Mouse (Mus musculus): Measurements from ENCODE around the gene Galnt15. TPM values are rescaled to one million over a fixed set of nuclear protein-coding genes. Genes with fewer than 3 reads are reported as not detected.
"Not testable (repeated sequence)": the region's sequence is repeated elsewhere in the genome, so short reads cannot be mapped to it uniquely, and the experiment has no call there.

Galnt15 gene
- polyA plus RNA-seq, 1 experiment from 2014 or later, result 0.13 TPM

DNA sequence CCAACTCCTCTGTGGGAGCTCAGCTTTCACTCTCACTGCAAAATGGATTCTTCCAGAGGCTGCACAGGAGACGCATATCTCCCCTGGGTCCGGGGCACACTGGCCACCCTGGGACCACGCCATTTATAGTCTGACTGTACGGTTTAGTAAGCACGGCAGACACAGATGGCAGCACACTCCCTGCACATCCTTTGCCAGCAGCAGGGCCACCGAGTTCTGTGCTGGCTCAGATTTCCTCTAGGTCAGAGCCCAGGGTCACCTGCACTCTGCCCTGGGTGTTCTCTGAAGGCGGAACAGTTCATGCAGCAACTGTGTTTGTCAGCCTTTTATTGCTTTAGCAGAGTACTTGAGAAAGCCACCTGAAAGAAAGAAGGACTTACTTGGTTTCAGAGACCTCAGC, 45.1 kb downstream of the Galnt15 start:
- H3K4me2 ChIP-seq, result no peak overlapping the region
- H3K4me1 ChIP-seq, result no peaks in the 10 kb centered on the region
- no peaks in the 10 kb centered on the region for H3K27me3 ChIP-seq
- no peak overlapping the region for H3K4me3 ChIP-seq
- ATAC-seq (ENCODE audit: insufficient number of reproducible peaks, insufficient read depth, low FRiP score, low TSS enrichment, low read depth), result no peak
- no peak overlapping the region for H3K9ac ChIP-seq
- no peak overlapping the region for H3K27ac ChIP-seq
- H3K36me3 ChIP-seq, result no peaks in the 10 kb centered on the region
- WGBS, result 50% methylated on average over 7 of the region's 7 CpGs
- no peaks in the 10 kb centered on the region for H3K9me3 ChIP-seq

DNA sequence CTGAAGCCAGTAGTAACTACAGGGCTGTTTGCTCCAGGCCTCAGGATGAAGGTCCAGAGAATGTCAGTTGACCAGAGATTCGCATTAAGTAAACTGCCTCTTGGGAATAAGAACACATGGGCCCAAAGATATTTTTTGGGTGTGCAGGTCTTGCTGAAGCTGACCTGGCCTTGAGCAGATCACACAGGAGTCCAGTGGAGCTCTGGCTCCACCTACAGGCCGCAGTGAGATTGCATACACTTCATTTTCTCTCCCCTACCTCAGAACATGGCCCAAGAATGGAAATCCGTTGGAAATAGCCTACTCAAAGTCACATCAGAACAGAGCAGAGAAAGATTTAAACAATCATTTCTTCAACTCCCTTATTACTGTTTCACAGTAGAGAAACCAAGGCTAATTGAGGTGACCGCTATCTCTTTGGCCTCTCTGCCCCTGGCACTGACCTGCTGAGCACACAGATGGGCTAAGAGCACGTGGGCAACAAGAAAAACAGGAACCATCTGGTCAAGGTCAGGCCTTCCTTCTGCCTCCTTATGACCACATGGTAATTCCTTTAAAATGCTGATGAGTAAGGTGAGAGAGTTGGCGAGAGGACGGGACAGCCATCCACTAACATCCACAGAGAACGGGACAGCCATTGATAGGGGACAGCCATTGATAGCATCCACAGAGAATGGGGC, 48.2 kb downstream of the Galnt15 start:
- Histone ChIP-seq H3K27ac (no peak overlapping the region), H3K9ac (no peak overlapping the region; the same call in 1 of the 2 replicates), H3K36me3 (peaks cover 14% of the 10 kb centered on the region), H3K27me3 (no peaks in the 10 kb centered on the region), H3K9me3 (no peaks in the 10 kb centered on the region), H3K4me3 (no peak overlapping the region), H3K4me2 (no peak overlapping the region), H3K4me1 (no peaks in the 10 kb centered on the region)
- no peak for ATAC-seq (ENCODE audit: insufficient number of reproducible peaks, insufficient read depth, low FRiP score, low TSS enrichment, low read depth)
- 47% methylated on average over 8 of the region's 8 CpGs for WGBS

DNA sequence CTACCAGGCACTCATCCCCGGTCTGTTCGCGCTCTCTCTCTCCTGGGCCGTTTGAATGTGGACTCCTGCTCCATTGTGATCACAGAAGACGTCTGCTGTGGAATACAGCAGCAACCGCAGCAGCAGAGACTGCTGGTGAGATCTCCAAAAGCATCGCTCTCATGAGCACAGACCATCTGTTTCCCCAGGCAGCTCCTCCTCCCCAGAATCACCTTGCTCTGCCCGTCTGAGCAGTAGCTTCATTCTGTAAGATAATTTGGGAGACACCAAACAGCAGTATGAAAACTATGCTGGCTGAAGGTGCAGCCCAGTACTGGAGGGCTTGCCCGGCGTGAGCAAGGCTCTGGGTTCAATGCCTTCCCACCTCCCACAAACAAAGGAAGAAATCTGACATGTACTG, 52.2 kb downstream of the Galnt15 start:
- Histone ChIP-seq H3K27ac (no peak overlapping the region), H3K27me3 (no peaks in the 10 kb centered on the region), H3K4me2 (no peak overlapping the region), H3K9me3 (no peaks in the 10 kb centered on the region), H3K9ac (no peak overlapping the region), H3K36me3 (peaks cover 25% of the 10 kb centered on the region), H3K4me1 (peaks cover 3% of the 10 kb centered on the region), H3K4me3 (no peak overlapping the region)
- no peak for ATAC-seq (ENCODE audit: insufficient number of reproducible peaks, insufficient read depth, low FRiP score, low TSS enrichment, low read depth)
- WGBS, result 82% methylated on average over 10 of the region's 10 CpGs

DNA sequence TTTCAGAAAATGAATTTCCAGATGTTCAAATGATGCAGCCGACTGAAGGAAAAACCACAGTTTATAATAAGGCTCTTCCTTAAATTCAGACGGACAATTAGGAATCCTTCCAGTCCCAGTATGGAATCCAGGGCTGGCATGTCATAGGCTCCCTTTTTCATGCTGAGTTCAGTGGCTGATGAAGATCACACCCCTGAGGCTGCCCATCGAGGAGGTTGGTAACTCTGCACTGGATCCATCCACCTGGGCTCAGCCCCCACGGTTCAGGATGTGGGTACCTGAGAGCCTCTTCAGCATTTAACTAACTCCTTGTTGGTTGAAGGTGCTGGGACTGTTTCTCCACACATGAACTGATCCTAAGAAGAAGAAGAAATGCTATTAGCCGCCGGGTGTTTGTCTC, 54.1 kb downstream of the Galnt15 start:
- Histone ChIP-seq H3K4me3 (no peak overlapping the region), H3K36me3 (peaks cover 25% of the 10 kb centered on the region), H3K9ac (no peak overlapping the region), H3K9me3 (no peaks in the 10 kb centered on the region), H3K4me2 (no peak overlapping the region), H3K27ac (no peak overlapping the region), H3K27me3 (no peaks in the 10 kb centered on the region), H3K4me1 (peaks cover 13% of the 10 kb centered on the region)
- ATAC-seq (ENCODE audit: insufficient number of reproducible peaks, insufficient read depth, low FRiP score, low TSS enrichment, low read depth), result no peak
- WGBS, result 89% methylated on average over 6 of the region's 6 CpGs

DNA sequence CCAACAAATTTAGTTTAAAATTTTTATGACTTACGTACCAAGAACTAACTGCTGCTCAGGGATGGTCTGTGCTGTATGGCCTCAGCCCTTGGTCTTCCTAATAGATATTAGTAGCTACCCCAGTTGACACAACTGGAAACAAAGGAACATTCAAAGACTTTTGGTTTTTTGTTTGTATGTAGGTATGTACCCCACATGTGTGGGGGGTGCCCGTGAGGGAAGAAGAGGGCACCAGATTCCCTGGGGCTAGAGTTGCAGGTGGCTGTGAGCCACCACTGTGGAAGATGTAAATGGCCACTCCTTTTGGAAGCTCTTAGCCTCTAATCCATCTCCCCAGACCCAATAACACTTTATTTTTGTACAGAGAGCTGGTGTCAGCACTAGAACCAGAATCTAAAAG, 54.7 kb downstream of the Galnt15 start:
- WGBS, result 94% methylated on average over 2 of the region's 2 CpGs

DNA sequence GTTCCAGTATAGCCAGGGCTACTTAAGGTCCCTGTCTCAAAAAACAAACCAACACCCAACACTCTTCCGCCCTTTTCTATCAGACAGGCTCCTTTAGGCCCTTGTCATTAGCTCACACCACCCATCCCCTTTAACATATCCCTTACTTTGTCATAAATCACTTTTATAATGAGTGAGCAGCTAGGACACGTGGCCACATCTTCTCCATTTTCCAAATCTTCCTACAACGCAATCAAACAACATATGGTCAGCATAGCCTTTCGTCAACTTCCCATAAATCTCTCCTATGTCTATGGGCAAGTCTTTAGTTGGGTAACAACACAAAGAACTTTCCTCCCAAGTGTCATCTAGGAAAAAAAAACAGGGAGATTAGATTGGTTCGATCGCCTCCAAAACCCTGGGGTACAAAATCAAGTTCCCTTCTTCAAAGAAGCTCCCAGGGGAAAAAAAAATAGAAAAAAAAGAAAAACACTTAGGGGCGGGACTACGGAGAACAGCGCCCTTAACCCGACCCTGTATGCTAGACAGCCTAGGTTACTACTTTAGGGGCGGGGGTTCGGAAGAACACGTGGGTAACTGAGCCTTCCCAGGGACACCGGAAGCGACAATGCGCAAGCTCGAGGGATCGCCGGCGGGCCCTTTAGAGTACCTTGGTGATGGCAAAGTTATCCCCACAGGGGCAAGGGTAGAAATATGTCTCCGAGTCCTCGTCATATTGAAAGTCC, 56.1 kb downstream of the Galnt15 start, which contains the start of gene Oxnad1:
TSS of gene Oxnad1 (plus strand) at position 614 of the 725 bp plus-strand sequence.
- peaks cover 13% of the 10 kb centered on the region for H3K4me1 ChIP-seq
- peak; percentile 90 for ATAC-seq (ENCODE audit: insufficient number of reproducible peaks, insufficient read depth, low FRiP score, low TSS enrichment, low read depth)
- peaks cover 25% of the 10 kb centered on the region for H3K36me3 ChIP-seq
- 4% methylated on average over 22 of the region's 22 CpGs for WGBS
- no peaks in the 10 kb centered on the region for H3K27me3 ChIP-seq
- peak within 1 kb of the TSS; percentile 68 for H3K4me3 ChIP-seq
- H3K4me2 ChIP-seq, result peak within 1 kb of the TSS; percentile 72
- H3K9ac ChIP-seq, result peak within 1 kb of the TSS; percentile 79
- H3K9me3 ChIP-seq, result no peaks in the 10 kb centered on the region
- H3K27ac ChIP-seq, result peak within 1 kb of the TSS; percentile 86

More for the DNA sequence above, 54.7 kb downstream of the Galnt15 start:
- Histone ChIP-seq H3K4me1 (peaks cover 13% of the 10 kb centered on the region), H3K27me3 (no peaks in the 10 kb centered on the region), H3K9ac (no peak overlapping the region), H3K4me2 (no peak overlapping the region), H3K36me3 (peaks cover 25% of the 10 kb centered on the region), H3K4me3 (no peak overlapping the region), H3K27ac (no peak overlapping the region), H3K9me3 (no peaks in the 10 kb centered on the region)
- ATAC-seq (ENCODE audit: insufficient number of reproducible peaks, insufficient read depth, low FRiP score, low TSS enrichment, low read depth), result no peak

DNA sequence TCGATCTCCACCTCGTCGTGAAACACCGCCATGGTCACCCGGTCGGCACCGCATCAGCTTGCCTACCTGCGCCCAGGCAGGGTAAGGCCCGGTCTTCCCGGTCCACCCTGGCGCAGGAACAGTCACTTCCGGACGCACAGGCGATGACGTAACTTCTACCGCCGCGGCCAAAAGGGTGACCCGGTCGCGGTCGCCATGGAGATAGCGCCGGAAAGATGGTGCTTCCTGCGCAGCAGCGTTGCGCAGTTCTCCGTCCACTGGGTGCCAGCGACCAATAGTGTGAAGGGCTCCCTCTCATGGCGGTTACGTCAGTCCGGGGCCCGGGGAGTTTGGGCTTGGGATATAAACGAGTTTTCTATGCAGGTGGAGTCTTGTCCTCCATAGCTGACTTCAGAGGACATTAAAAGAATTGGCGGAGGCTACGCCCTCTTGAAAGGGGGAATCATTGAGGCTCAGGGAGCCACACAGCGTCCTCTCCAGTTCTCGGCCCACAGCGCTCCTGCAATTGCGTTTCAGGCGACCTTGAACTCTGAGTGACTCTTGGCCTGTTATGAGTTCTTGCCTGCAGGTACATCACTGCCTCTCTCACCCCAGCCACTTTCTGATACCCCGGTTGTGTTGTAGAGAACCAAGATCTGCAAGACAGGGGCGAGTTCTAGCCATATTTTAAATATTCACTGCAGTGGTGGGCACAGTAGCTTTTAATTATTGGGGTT, 56.9 kb downstream of the Galnt15 start, which contains the start of gene Dph3:
TSS of gene Dph3 (minus strand) at position 244 of the 716 bp plus-strand sequence.
- H3K9ac ChIP-seq, result peak within 1 kb of the TSS; percentile 79
- peak within 1 kb of the TSS; percentile 68 for H3K4me3 ChIP-seq
- peak; percentile 92 for ATAC-seq (ENCODE audit: insufficient number of reproducible peaks, insufficient read depth, low FRiP score, low TSS enrichment, low read depth)
- peaks cover 17% of the 10 kb centered on the region for H3K4me1 ChIP-seq
- H3K36me3 ChIP-seq, result peaks cover 24% of the 10 kb centered on the region
- peak within 1 kb of the TSS; percentile 86 for H3K27ac ChIP-seq
- WGBS, result under 1% methylated on average over 43 of the region's 43 CpGs
- peak within 1 kb of the TSS; percentile 72 for H3K4me2 ChIP-seq
- no peaks in the 10 kb centered on the region for H3K27me3 ChIP-seq
- no peaks in the 10 kb centered on the region for H3K9me3 ChIP-seq

DNA sequence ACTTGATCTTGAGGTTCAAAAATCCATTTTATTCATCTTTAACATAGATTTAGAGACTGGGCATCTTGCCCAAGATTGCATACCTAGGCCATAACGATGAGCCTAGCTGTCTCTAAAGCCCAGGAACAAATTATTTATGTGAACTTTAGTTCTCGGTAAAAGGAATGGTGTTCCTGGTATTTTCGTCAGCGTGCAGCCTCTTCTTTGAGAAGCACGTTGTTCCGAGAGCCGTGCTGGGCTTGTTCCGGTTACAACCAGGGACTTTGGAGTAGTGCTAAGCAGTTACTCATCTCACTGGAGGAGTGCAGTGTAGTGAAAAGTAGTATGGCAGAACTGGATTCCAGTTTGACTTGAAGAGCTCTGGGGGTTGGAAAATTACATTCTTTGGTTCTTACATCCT, 57.4 kb downstream of the Galnt15 start:
- peak overlapping the region; percentile 68 for H3K4me3 ChIP-seq
- peak overlapping the region; percentile 86 for H3K27ac ChIP-seq
- peaks cover 18% of the 10 kb centered on the region for H3K36me3 ChIP-seq
- H3K4me1 ChIP-seq, result peaks cover 23% of the 10 kb centered on the region
- no peaks in the 10 kb centered on the region for H3K27me3 ChIP-seq
- no peak for ATAC-seq (ENCODE audit: insufficient number of reproducible peaks, insufficient read depth, low FRiP score, low TSS enrichment, low read depth)
- H3K9ac ChIP-seq, result peak overlapping the region; percentile 79
- WGBS, result 29% methylated on average over 8 of the region's 8 CpGs
- no peaks in the 10 kb centered on the region for H3K9me3 ChIP-seq
- peak overlapping the region; percentile 72 for H3K4me2 ChIP-seq

DNA sequence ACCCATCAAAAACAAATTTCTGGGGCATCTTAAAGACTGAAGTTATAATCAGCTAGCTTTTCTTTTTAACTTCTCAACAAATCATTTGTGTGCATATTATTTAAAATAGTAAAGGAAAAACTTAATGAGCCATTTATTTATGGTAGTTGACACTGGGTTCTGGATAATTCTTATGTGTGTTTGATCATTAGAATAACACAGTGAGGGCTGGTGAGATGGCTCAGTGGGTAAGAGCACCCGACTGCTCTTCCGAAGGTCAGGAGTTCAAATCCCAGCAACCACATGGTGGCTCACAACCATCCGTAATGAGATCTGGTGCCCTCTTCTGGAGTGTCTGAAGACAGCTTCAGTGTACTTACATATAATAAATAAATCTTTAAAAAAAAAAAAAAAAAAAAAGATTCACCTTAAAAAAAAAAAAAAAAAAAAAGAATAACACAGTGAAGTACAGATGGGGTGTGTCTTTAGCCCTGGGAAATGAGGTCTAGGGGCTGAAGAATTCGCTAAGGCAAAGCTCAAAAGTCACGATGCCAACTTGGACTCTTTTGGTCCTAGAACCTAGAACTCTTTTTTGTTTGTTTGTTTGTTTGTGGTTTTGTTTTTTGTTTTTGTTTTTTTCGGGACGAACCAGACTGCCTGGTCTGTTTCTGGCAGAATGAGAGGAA, 58.9 kb downstream of the Galnt15 start:
- H3K9ac ChIP-seq; H3K4me2 ChIP-seq; H3K27me3 ChIP-seq; H3K4me3 ChIP-seq; ATAC-seq (ENCODE audit: insufficient number of reproducible peaks, insufficient read depth, low FRiP score, low TSS enrichment, low read depth); H3K27ac ChIP-seq; H3K9me3 ChIP-seq: not testable (repeated sequence)
- H3K36me3 ChIP-seq, result peaks cover 13% of the 10 kb centered on the region
- peaks cover 27% of the 10 kb centered on the region for H3K4me1 ChIP-seq
- WGBS, result 88% methylated on average over 7 of the region's 7 CpGs

DNA sequence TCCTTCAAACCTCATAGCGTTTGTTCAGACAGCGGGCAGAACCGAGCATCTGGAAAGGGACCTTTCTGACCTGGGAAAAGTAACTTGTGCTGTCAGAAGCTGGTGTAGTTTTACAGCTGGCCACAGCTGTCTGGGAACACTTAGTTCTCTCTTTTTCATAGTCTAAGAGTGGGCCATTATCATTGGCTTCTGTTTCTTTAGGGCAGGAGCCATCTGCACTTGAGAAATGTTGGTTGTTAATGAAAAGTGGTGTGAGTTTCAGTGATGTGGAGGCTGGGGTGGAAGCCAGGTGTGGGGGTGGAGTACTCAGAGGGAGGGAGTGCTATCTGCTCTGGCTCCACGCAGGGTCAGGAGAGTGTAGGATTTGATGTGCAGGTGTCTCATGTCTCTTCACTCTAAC, 62.3 kb downstream of the Galnt15 start:
- peaks cover 23% of the 10 kb centered on the region for H3K4me1 ChIP-seq
- no peak for ATAC-seq (ENCODE audit: insufficient number of reproducible peaks, insufficient read depth, low FRiP score, low TSS enrichment, low read depth)
- no peak overlapping the region for H3K27ac ChIP-seq

DNA sequence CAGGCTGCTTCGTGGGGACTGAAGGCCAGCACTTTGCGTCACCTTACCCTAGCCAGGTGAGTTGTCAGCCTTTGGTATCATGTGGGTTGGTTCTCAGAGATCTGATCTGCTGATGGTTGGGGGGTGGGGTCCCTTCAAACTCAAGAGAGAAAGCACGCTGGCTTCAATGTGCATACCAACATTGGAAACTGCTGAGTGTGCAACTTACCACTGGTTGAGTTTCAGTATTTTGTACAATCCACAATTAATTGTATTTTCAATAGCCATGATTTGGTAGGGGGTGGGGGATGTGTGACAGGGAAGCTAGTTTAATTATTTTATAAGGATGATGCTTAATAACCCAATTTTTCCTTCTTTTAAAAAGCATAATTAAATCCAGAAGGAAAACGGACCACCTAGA, 62.9 kb downstream of the Galnt15 start:
- Histone ChIP-seq H3K4me2 (no peak overlapping the region), H3K27ac (no peak overlapping the region), H3K4me3 (no peak overlapping the region), H3K4me1 (peaks cover 19% of the 10 kb centered on the region), H3K36me3 (peaks cover 32% of the 10 kb centered on the region), H3K9ac (no peak overlapping the region), H3K27me3 (no peaks in the 10 kb centered on the region), H3K9me3 (no peaks in the 10 kb centered on the region)
- no peak for ATAC-seq (ENCODE audit: insufficient number of reproducible peaks, insufficient read depth, low FRiP score, low TSS enrichment, low read depth)
- WGBS, result 59% methylated on average over 4 of the region's 4 CpGs

More for the DNA sequence above, 62.3 kb downstream of the Galnt15 start:
- no peak overlapping the region for H3K4me2 ChIP-seq
- H3K36me3 ChIP-seq, result peaks cover 27% of the 10 kb centered on the region
- WGBS, result 31% methylated on average over 4 of the region's 4 CpGs
- no peaks in the 10 kb centered on the region for H3K9me3 ChIP-seq
- H3K27me3 ChIP-seq, result no peaks in the 10 kb centered on the region
- H3K9ac ChIP-seq, result no peak overlapping the region
- no peak overlapping the region for H3K4me3 ChIP-seq

Data from embryonic facial prominence, embryonic 13.5 days (tissue).